Mouse (Mus musculus) liver, embryonic 15.5 days (tissue): ENCODE data around the gene Sp1. TPM values are rescaled to one million over a fixed set of nuclear protein-coding genes. Genes with fewer than 3 reads are reported as not detected.

Experiments used
- ATAC-seq: fragments of 200-750 bp; cut with Nextera tagmentation; 2 replicates; pipeline ENCODE4 v1.8.0; 2017; ENCODE audit warnings: moderate number of reproducible peaks, mild to moderate bottlenecking, moderate library complexity; ENCODE audit not compliant: insufficient read depth
- H3K27ac ChIP-seq: fragments of 300-500 bp; sonication (generic); replicated peaks from 2 replicates; pipeline ENCODE4 v1.5.1; 2015; ENCODE audit warnings: mild to moderate bottlenecking, inconsistent platforms
- H3K27me3 ChIP-seq: fragments of 300-500 bp; sonication (generic); 2 replicates; pipeline ENCODE4 v1.6.1; 2015; ENCODE audit warnings: mild to moderate bottlenecking, inconsistent platforms
- H3K36me3 ChIP-seq: fragments of 300-500 bp; sonication (generic); replicated peaks from 2 replicates; pipeline ENCODE4 v1.6.1; 2015; ENCODE audit warnings: moderate library complexity, mild to moderate bottlenecking, inconsistent platforms
- H3K4me1 ChIP-seq: fragments of 300-500 bp; sonication (generic); replicated peaks from 2 replicates; pipeline ENCODE4 v1.6.1; 2015; ENCODE audit warnings: inconsistent platforms
- H3K4me2 ChIP-seq: fragments of 300-500 bp; sonication (generic); 2 replicates; pipeline ENCODE4 v1.6.1; 2015; ENCODE audit warnings: moderate library complexity, mild to moderate bottlenecking, inconsistent platforms
- H3K4me3 ChIP-seq: fragments of 300-500 bp; sonication (generic); replicated peaks from 2 replicates; pipeline ENCODE4 v1.5.1; 2015; ENCODE audit warnings: mild to moderate bottlenecking, inconsistent platforms
- H3K9ac ChIP-seq: fragments of 300-500 bp; sonication (generic); 2 replicates; pipeline ENCODE4 v1.6.1; 2015; ENCODE audit warnings: moderate library complexity, mild to moderate bottlenecking, inconsistent platforms
- H3K9me3 ChIP-seq: fragments of 300-500 bp; sonication (generic); replicated peaks from 2 replicates; pipeline ENCODE4 v1.6.1; 2016; ENCODE audit warnings: inconsistent platforms
- WGBS: fragments of 180-500 bp; shearing (Covaris S2); methylation state at CpG from one replicate; pipeline ENCODE4 v1.1.7; 2015; ENCODE audit warnings: mixed read lengths; ENCODE audit not compliant: insufficient replicate concordance; 5-methylcytosine and 5-hydroxymethylcytosine counted together
- polyA plus RNA-seq: library from polyadenylated mRNA; unstranded; fragments of >200 nt; fragmentation: Nextera tagmentation; extraction: Ambion mirVana; gene quantifications from 2 replicates; pipeline ENCODE4 v1.2.1, GENCODE M21; 2015

The Sp1 gene
- polyA plus RNA-seq, 1 experiment from 2014 or later = 3.5 TPM

DNA sequence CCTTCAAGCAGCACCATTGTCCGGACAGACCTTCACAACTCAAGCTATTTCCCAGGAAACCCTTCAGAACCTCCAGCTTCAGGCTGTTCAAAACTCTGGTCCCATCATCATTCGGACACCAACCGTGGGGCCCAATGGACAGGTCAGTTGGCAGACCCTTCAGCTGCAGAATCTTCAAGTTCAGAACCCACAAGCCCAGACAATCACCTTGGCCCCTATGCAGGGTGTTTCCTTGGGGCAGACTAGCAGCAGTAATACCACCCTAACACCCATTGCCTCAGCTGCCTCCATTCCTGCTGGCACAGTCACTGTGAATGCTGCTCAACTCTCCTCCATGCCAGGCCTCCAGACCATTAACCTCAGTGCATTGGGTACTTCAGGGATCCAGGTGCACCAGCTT is 3.3 kb downstream of the Sp1 start:
- Histone ChIP-seq H3K9me3 (no peaks in the 10 kb centered on the region), H3K27me3 (no peaks in the 10 kb centered on the region), H3K4me3 (peak overlapping the region; percentile 15), H3K27ac (no peak overlapping the region), H3K9ac (peak overlapping the region; percentile 27; the same call in 1 of the 2 replicates), H3K4me1 (peaks cover 64% of the 10 kb centered on the region), H3K36me3 (peaks cover 67% of the 10 kb centered on the region), H3K4me2 (peak overlapping the region; percentile 38)
- ATAC-seq = no peak
- WGBS = 89% methylated on average over 3 of the region's 3 CpGs

GRCm38 (mm10) chr15:102411077-102411476 is 5.1 kb downstream of the Sp1 start:
- WGBS = 71% methylated on average over 1 of the region's 1 CpGs
- no peak overlapping the region for H3K27ac ChIP-seq
- H3K36me3 ChIP-seq = peaks cover 72% of the 10 kb centered on the region
- 0 out of 2 replicates have a peak overlapping the region, but pooled peaks have one; percentile 6 for H3K9ac ChIP-seq
- H3K9me3 ChIP-seq = no peaks in the 10 kb centered on the region
- ATAC-seq = no peak
- H3K4me1 ChIP-seq = peaks cover 59% of the 10 kb centered on the region
- no peak overlapping the region for H3K4me3 ChIP-seq
- no peaks in the 10 kb centered on the region for H3K27me3 ChIP-seq
- peak overlapping the region; percentile 38 for H3K4me2 ChIP-seq

DNA sequence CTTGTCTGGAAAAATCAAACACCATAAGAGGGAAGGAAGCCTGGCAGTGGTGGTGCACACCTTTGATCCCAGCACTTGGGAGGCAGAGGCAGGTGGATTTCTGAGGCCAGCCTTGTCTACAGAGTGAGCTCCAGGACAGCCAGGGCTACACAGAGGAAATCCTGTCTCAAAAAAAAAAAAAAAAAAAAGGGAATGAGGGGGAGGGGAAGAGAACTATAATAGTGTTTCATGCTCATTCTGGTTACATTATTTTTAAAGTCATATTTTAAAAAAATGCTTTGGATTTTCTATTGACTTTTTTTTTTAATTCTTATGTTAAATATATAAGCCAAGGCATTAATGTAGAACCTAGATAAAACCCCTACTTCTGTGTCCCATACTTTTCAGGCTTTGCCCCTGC is 7.7 kb downstream of the Sp1 start:
- no peak overlapping the region for H3K9ac ChIP-seq
- peaks cover 72% of the 10 kb centered on the region for H3K36me3 ChIP-seq
- H3K9me3 ChIP-seq = no peaks in the 10 kb centered on the region
- H3K4me2 ChIP-seq = no peak overlapping the region
- no peak for ATAC-seq
- H3K4me3 ChIP-seq = no peak overlapping the region
- peaks cover 39% of the 10 kb centered on the region for H3K4me1 ChIP-seq
- no peaks in the 10 kb centered on the region for H3K27me3 ChIP-seq
- H3K27ac ChIP-seq = no peak overlapping the region

DNA sequence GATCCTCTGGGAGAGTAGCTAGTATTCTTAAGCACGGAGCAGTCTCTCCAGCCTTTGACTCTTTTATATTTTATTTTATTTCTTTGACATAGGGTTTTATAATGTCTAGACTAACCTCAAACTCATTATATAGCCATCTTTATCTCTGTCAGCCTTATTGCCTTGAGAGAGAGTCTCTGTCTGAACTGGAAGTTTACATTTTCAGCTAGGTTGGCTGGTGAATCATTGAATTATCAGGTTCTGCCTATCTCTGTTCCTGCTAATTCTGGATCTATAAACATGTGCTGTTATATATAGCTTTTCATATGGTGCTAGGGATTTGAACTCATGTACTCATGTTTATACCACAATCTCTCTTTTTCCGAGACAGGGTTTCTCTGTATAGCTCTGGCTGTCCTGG is 11.6 kb downstream of the Sp1 start:
- H3K36me3 ChIP-seq = peaks cover 56% of the 10 kb centered on the region

GRCm38 (mm10) chr15:102420986-102421385 is 15.0 kb downstream of the Sp1 start:
- Histone ChIP-seq H3K4me1 (no peaks in the 10 kb centered on the region; the same call in 1 of the 2 replicates), H3K4me2 (no peak overlapping the region), H3K27ac (no peak overlapping the region), H3K27me3 (no peaks in the 10 kb centered on the region), H3K9me3 (no peaks in the 10 kb centered on the region), H3K4me3 (no peak overlapping the region), H3K36me3 (peaks cover 62% of the 10 kb centered on the region), H3K9ac (no peak overlapping the region)
- ATAC-seq = no peak
- WGBS = 23% methylated on average over 1 of the region's 1 CpGs

More for the DNA sequence above, 11.6 kb downstream of the Sp1 start:
- Histone ChIP-seq H3K27me3 (no peaks in the 10 kb centered on the region), H3K4me1 (peaks cover 4% of the 10 kb centered on the region; the same call in 1 of the 2 replicates), H3K4me2 (no peak overlapping the region), H3K27ac (no peak overlapping the region), H3K4me3 (no peak overlapping the region), H3K9me3 (no peaks in the 10 kb centered on the region), H3K9ac (no peak overlapping the region)
- WGBS = 86% methylated on average over 2 of the region's 2 CpGs
- ATAC-seq = no peak

DNA sequence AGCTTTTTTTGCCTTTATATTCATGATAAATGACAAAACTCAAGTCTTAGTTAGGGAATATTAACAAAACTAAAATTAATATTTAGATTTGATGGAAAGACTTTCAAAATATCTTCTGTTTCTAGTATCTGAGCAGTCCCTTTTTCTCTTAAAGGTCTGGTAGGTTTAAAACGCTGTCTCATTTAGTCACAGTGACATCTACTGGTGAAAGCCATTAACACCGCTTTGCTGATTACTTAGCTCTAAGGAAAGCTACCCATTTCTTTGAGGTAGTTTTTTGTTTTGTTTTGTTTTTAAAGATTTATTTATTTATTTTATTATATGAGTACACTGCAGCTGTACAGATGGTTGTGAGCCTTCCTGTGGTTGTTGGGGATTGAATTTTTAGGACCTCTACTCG is 15.5 kb downstream of the Sp1 start:
- peaks cover 67% of the 10 kb centered on the region for H3K36me3 ChIP-seq
- no peak overlapping the region for H3K27ac ChIP-seq
- H3K27me3 ChIP-seq = no peaks in the 10 kb centered on the region
- no peaks in the 10 kb centered on the region for H3K9me3 ChIP-seq
- 53% methylated on average over 3 of the region's 3 CpGs for WGBS
- no peaks in the 10 kb centered on the region; the same call in 1 of the 2 replicates for H3K4me1 ChIP-seq
- no peak overlapping the region for H3K9ac ChIP-seq
- no peak for ATAC-seq
- H3K4me2 ChIP-seq = no peak overlapping the region
- H3K4me3 ChIP-seq = no peak overlapping the region

DNA sequence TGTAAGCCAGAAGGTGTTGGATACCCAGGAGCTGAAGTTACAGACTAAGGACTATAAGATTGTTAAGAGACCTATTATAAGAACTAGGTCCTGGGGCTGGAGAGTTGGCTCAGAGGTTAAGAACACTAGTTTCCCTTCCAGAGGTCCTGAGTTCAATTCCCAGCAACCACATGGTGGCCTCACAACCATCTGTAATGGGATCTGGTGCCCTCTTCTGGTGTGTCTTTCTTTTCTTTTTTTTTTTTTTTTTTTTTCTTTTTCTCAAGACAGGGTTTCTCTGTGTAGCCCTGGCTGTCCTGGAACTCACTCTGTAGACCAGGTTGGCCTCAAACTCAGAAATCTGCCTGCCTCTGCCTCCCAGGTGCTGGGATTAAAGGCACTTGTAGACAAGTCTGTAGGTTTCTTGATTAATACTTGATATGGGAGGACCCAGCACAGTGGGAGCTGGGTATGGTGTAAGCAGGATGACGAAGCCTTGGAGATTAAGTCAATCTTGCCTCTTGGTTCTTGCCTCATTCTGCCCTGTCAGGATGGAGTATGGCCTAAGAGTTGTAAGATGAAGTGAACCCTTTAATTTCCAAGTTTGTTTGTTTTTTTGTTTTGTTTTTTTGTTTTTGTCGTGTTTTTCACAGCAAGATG is 17.8 kb downstream of the Sp1 start:
- no peak overlapping the region for H3K27ac ChIP-seq
- WGBS = 82% methylated on average over 2 of the region's 2 CpGs

GRCm38 (mm10) chr15:102424657-102425056 is 18.7 kb downstream of the Sp1 start:
- H3K4me2 ChIP-seq = no peak overlapping the region
- H3K27ac ChIP-seq = no peak overlapping the region
- no peaks in the 10 kb centered on the region for H3K4me1 ChIP-seq
- no peak overlapping the region for H3K4me3 ChIP-seq
- no peaks in the 10 kb centered on the region for H3K9me3 ChIP-seq
- no peak for ATAC-seq
- 77% methylated on average over 2 of the region's 2 CpGs for WGBS
- H3K9ac ChIP-seq = no peak overlapping the region
- no peaks in the 10 kb centered on the region for H3K27me3 ChIP-seq
- peaks cover 75% of the 10 kb centered on the region for H3K36me3 ChIP-seq

More for the DNA sequence above, 17.8 kb downstream of the Sp1 start:
- no peaks in the 10 kb centered on the region; the same call in 1 of the 2 replicates for H3K4me1 ChIP-seq
- H3K9ac ChIP-seq = no peak overlapping the region
- H3K27me3 ChIP-seq = no peaks in the 10 kb centered on the region
- no peak for ATAC-seq
- no peak overlapping the region for H3K4me2 ChIP-seq
- no peaks in the 10 kb centered on the region for H3K9me3 ChIP-seq
- peaks cover 73% of the 10 kb centered on the region for H3K36me3 ChIP-seq
- no peak overlapping the region for H3K4me3 ChIP-seq

DNA sequence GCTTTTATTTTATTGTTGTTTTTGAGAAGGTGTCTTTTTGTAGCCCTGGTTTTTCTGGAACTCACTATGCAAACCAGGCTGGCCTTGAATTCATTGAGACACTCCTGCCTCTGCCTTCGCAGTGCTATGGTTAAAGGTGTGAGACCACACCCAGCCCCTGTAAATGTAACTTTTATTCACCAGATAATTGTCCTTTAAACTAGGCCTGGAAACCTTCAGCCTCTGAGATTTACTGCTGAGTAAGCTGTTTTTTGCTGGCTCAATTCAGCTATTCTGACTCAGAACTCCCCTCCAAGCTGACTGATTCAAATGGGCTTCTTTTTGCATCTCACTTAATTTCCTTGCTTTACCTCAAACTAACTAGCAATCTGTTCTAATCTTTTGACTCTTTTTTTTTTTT is 21.0 kb downstream of the Sp1 start:
- Histone ChIP-seq H3K27ac (no peak overlapping the region), H3K36me3 (peaks cover 86% of the 10 kb centered on the region), H3K27me3 (no peaks in the 10 kb centered on the region), H3K9me3 (no peaks in the 10 kb centered on the region), H3K9ac (no peak overlapping the region), H3K4me3 (no peak overlapping the region), H3K4me2 (no peak overlapping the region), H3K4me1 (no peaks in the 10 kb centered on the region)
- 92% methylated on average over 1 of the region's 1 CpGs for WGBS
- ATAC-seq = no peak

DNA sequence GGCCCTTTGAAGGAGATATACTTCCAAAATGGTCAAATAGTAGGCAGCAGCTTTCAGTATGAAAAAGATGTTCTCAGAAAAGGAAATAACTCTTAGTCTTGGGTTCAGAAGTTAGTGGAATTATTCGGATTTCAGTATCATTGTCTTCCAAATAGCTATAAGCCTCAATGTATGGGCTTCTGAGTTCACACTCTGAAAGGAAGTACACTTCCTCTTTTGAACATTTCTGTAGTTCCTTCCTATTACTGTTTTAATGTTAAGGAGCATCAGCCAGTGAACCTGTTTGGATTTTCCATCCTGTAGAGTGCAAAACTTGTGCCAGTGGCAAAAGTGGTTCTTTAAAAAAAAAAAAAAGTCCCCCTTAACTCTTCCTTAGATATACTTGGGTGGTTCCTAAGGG is 26.1 kb downstream of the Sp1 start:
- H3K4me3 ChIP-seq = no peak overlapping the region
- H3K36me3 ChIP-seq = peaks cover 83% of the 10 kb centered on the region
- H3K27ac ChIP-seq = no peak overlapping the region
- H3K9ac ChIP-seq = no peak overlapping the region
- H3K4me2 ChIP-seq = no peak overlapping the region
- no peaks in the 10 kb centered on the region for H3K27me3 ChIP-seq
- no peak for ATAC-seq
- no peaks in the 10 kb centered on the region for H3K9me3 ChIP-seq
- WGBS = 63% methylated on average over 1 of the region's 1 CpGs
- no peaks in the 10 kb centered on the region for H3K4me1 ChIP-seq

- Histone ChIP-seq H3K9ac (no peak overlapping the region), H3K4me1 (no peaks in the 10 kb centered on the region), H3K36me3 (peaks cover 72% of the 10 kb centered on the region), H3K27ac (no peak overlapping the region), H3K9me3 (no peaks in the 10 kb centered on the region), H3K4me2 (no peak overlapping the region), H3K4me3 (no peak overlapping the region), H3K27me3 (no peaks in the 10 kb centered on the region)
- 85% methylated on average over 4 of the region's 4 CpGs for WGBS
- ATAC-seq = no peak
These were observed 27.2 kb downstream of the Sp1 start for GRCm38 (mm10) chr15:102433173-102433572.

- ATAC-seq = peak; percentile 29; the same call in 1 of the 2 replicates
- H3K9me3 ChIP-seq = no peaks in the 10 kb centered on the region
- WGBS = 44% methylated on average over 2 of the region's 2 CpGs
These were observed 36.5 kb downstream of the Sp1 start for GRCm38 (mm10) chr15:102442490-102442889.

More at GRCm38 (mm10) chr15:102442490-102442889, 36.5 kb downstream of the Sp1 start:
- no peaks in the 10 kb centered on the region for H3K36me3 ChIP-seq
- H3K4me1 ChIP-seq = no peaks in the 10 kb centered on the region; the same call in 1 of the 2 replicates
- H3K4me2 ChIP-seq = no peak overlapping the region
- H3K4me3 ChIP-seq = no peak overlapping the region
- no peak overlapping the region for H3K9ac ChIP-seq
- H3K27me3 ChIP-seq = no peaks in the 10 kb centered on the region; the same call in 1 of the 2 replicates
- H3K27ac ChIP-seq = no peak overlapping the region
